Mouse (Mus musculus) intestine, embryonic 16.5 days (tissue): ENCODE measurements around the gene Larp1b. TPM values are rescaled to one million over a fixed set of nuclear protein-coding genes. Genes with fewer than 3 reads are reported as not detected.

Experiments
- ATAC-seq: fragments of 200-750 bp; cut with Nextera tagmentation; 2 replicates; pipeline ENCODE4 v1.8.0; 2017; ENCODE audit warnings: moderate TSS enrichment, moderate library complexity
- H3K27ac ChIP-seq: fragments of 300-500 bp; sonication (generic); 2 replicates; pipeline ENCODE4 v1.5.1; 2014; ENCODE audit warnings: mild to moderate bottlenecking, low read length
- H3K27me3 ChIP-seq: fragments of 300-500 bp; sonication (generic); replicated peaks from 2 replicates; pipeline ENCODE4 v1.6.1; 2014; ENCODE audit warnings: low read length, control low read depth, mixed read lengths; ENCODE audit not compliant: control insufficient read depth, insufficient read depth
- H3K36me3 ChIP-seq: fragments of 300-500 bp; sonication (generic); 2 replicates; pipeline ENCODE4 v1.6.1; 2014; ENCODE audit warnings: low read length, control low read depth; ENCODE audit not compliant: control insufficient read depth, insufficient read depth
- H3K4me1 ChIP-seq: fragments of 300-500 bp; sonication (generic); 2 replicates; pipeline ENCODE4 v1.6.1; 2014; ENCODE audit warnings: low read length, control low read depth, mixed read lengths; ENCODE audit not compliant: control insufficient read depth, insufficient read depth
- H3K4me2 ChIP-seq: fragments of 300-500 bp; sonication (generic); 2 replicates; pipeline ENCODE4 v1.6.1; 2014; ENCODE audit warnings: low read depth, low read length, control low read depth
- H3K4me3 ChIP-seq: fragments of 300-500 bp; sonication (generic); 2 replicates; pipeline ENCODE4 v1.5.1; 2014; ENCODE audit warnings: mild to moderate bottlenecking, low read length
- H3K9ac ChIP-seq: fragments of 300-500 bp; sonication (generic); 2 replicates; pipeline ENCODE4 v1.6.1; 2014; ENCODE audit warnings: low read depth, low read length
- H3K9me3 ChIP-seq: fragments of 300-500 bp; sonication (generic); 2 replicates; pipeline ENCODE4 v1.6.1; 2016; ENCODE audit warnings: low read length, control low read depth; ENCODE audit not compliant: control insufficient read depth
- WGBS: fragments of 180-500 bp; shearing (Covaris S2); extraction: QIAGEN DNeasy Blood & Tissue Kit; methylation state at CpG from one replicate; pipeline ENCODE4 v1.1.7; 2014; 5-methylcytosine and 5-hydroxymethylcytosine counted together
- polyA plus RNA-seq: library from polyadenylated mRNA; unstranded; fragments of >200 nt; fragmentation: Nextera tagmentation; extraction: Ambion mirVana; gene quantifications from 2 replicates; pipeline ENCODE4 v1.2.1, GENCODE M21; 2015

Gene Larp1b
- polyA plus RNA-seq, 1 experiment from 2014 or later: 13.1 TPM

DNA sequence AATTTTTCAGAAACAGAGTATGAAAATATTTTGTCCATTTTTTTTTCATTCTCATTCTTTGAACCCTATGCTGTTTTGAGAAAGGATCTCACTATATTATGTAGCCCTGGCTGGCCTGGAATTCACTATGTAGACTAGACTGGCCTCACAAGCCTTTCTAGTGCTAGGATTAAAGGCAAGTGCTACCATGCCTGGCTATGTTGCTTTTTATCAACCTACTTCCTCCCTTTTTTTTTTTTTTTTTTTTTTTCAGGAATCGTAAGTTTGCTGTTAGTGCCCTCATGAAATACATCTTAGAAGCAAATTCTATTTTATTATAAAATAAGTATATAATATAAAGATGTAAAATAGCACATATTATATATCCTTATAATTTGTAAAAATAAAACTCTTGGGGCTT, 5.2 kb downstream of the Larp1b start:
- H3K4me2 ChIP-seq: no peak overlapping the region
- no peaks in the 10 kb centered on the region for H3K9me3 ChIP-seq
- WGBS: 77% methylated on average over 1 of the region's 1 CpGs
- 0 out of 2 replicates have a peak, but pooled peaks cover 3% of the 10 kb centered on the region for H3K4me1 ChIP-seq
- H3K27ac ChIP-seq: no peak overlapping the region
- no peaks in the 10 kb centered on the region for H3K27me3 ChIP-seq
- H3K4me3 ChIP-seq: no peak overlapping the region
- H3K9ac ChIP-seq: no peak overlapping the region
- H3K36me3 ChIP-seq: no peaks in the 10 kb centered on the region
- no peak for ATAC-seq

DNA sequence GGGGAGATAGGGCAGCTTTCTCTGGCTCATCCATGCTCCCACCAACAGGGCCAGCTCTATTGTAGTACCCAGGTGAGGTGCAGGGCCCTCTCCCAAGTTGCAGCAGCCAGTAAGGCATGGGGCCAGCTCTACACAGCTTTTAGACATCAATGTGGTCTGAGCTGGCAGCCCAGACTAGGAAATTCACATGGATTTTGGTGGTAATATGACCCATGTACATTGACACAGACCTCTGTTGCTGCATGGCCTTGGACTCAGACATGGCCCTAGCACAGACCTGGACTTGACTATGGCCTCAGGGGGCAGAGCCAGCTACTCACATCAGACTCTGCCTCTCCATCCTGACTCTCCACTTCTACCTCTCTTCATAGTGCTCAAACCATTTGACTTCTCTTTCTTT, 9.2 kb downstream of the Larp1b start:
- ATAC-seq: no peak
- Histone ChIP-seq H3K4me3 (no peak overlapping the region), H3K4me2 (no peak overlapping the region), H3K9me3 (0 out of 2 replicates have a peak, but pooled peaks cover 4% of the 10 kb centered on the region), H3K27ac (no peak overlapping the region), H3K27me3 (no peaks in the 10 kb centered on the region), H3K9ac (no peak overlapping the region), H3K36me3 (no peaks in the 10 kb centered on the region), H3K4me1 (no peaks in the 10 kb centered on the region)

- Histone ChIP-seq H3K4me3 (no peak overlapping the region), H3K36me3 (no peaks in the 10 kb centered on the region)
These were observed 31.1 kb downstream of the Larp1b start for GRCm38 (mm10) chr3:40980758-40981157.

GRCm38 (mm10) chr3:40987539-40987938, 37.9 kb downstream of the Larp1b start:
- Histone ChIP-seq H3K4me1 (no peaks in the 10 kb centered on the region), H3K9ac (no peak overlapping the region), H3K36me3 (no peaks in the 10 kb centered on the region), H3K27me3 (no peaks in the 10 kb centered on the region), H3K4me3 (no peak overlapping the region), H3K27ac (no peak overlapping the region), H3K9me3 (no peaks in the 10 kb centered on the region), H3K4me2 (no peak overlapping the region)
- ATAC-seq: no peak
- 74% methylated on average over 5 of the region's 5 CpGs for WGBS

More at GRCm38 (mm10) chr3:40980758-40981157, 31.1 kb downstream of the Larp1b start:
- no peak for ATAC-seq
- Histone ChIP-seq H3K9me3 (no peaks in the 10 kb centered on the region), H3K4me2 (no peak overlapping the region), H3K4me1 (no peaks in the 10 kb centered on the region), H3K27ac (no peak overlapping the region), H3K9ac (no peak overlapping the region), H3K27me3 (no peaks in the 10 kb centered on the region)

- H3K4me1 ChIP-seq: no peaks in the 10 kb centered on the region
- H3K27me3 ChIP-seq: no peaks in the 10 kb centered on the region
- 77% methylated on average over 2 of the region's 2 CpGs for WGBS
- no peak overlapping the region for H3K4me2 ChIP-seq
- H3K27ac ChIP-seq: no peak overlapping the region
- ATAC-seq: no peak
- no peak overlapping the region for H3K4me3 ChIP-seq
- no peak overlapping the region for H3K9ac ChIP-seq
- no peaks in the 10 kb centered on the region for H3K36me3 ChIP-seq
- no peaks in the 10 kb centered on the region for H3K9me3 ChIP-seq
These were observed 39.1 kb downstream of the Larp1b start for GRCm38 (mm10) chr3:40988722-40989121.

DNA sequence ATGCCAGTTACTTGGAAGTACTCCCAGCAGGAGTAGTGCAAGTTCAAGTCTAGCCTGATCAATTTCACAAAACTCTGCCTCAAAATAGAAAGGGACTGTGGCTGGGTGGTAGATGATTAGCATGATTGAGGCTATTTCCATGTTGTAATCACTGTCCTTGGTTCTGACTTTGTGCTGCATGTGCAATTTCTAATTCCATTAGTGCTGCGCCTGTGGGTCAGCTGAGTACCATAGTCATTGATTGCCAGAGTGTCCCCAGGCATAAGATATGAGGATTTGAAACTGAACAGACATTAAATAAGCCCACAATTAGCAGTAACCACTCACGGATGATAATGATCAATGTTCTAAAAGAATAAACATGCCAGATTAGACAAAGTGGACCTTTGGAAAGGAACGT, 41.9 kb downstream of the Larp1b start:
- no peak overlapping the region for H3K4me3 ChIP-seq
- 42% methylated on average over 3 of the region's 3 CpGs for WGBS
- no peak for ATAC-seq

GRCm38 (mm10) chr3:40995161-40995560, 45.5 kb downstream of the Larp1b start:
- 55% methylated on average over 1 of the region's 1 CpGs for WGBS
- Histone ChIP-seq H3K9me3 (no peaks in the 10 kb centered on the region), H3K4me2 (no peak overlapping the region), H3K27me3 (no peaks in the 10 kb centered on the region), H3K36me3 (no peaks in the 10 kb centered on the region), H3K27ac (no peak overlapping the region), H3K9ac (no peak overlapping the region), H3K4me3 (no peak overlapping the region), H3K4me1 (peaks cover 3% of the 10 kb centered on the region; the same call in 1 of the 2 replicates)
- peak; percentile 71; the same call in 1 of the 2 replicates for ATAC-seq

More for the DNA sequence above, 41.9 kb downstream of the Larp1b start:
- H3K4me2 ChIP-seq: no peak overlapping the region
- no peaks in the 10 kb centered on the region for H3K27me3 ChIP-seq
- H3K9me3 ChIP-seq: no peaks in the 10 kb centered on the region
- H3K27ac ChIP-seq: no peak overlapping the region
- H3K4me1 ChIP-seq: peaks cover 3% of the 10 kb centered on the region; the same call in 1 of the 2 replicates
- H3K36me3 ChIP-seq: no peaks in the 10 kb centered on the region
- no peak overlapping the region for H3K9ac ChIP-seq

GRCm38 (mm10) chr3:41009315-41009714, 59.7 kb downstream of the Larp1b start:
- no peaks in the 10 kb centered on the region for H3K27me3 ChIP-seq
- ATAC-seq: no peak
- H3K4me1 ChIP-seq: no peaks in the 10 kb centered on the region
- H3K9me3 ChIP-seq: no peaks in the 10 kb centered on the region
- no peak overlapping the region for H3K27ac ChIP-seq
- H3K4me2 ChIP-seq: no peak overlapping the region
- 74% methylated on average over 8 of the region's 8 CpGs for WGBS
- no peak overlapping the region for H3K9ac ChIP-seq
- H3K4me3 ChIP-seq: no peak overlapping the region
- H3K36me3 ChIP-seq: no peaks in the 10 kb centered on the region

GRCm38 (mm10) chr3:41009990-41010389, 60.4 kb downstream of the Larp1b start:
- Histone ChIP-seq H3K27me3 (no peaks in the 10 kb centered on the region), H3K27ac (no peak overlapping the region), H3K4me1 (no peaks in the 10 kb centered on the region), H3K9me3 (no peaks in the 10 kb centered on the region), H3K36me3 (no peaks in the 10 kb centered on the region), H3K4me2 (no peak overlapping the region), H3K4me3 (no peak overlapping the region), H3K9ac (no peak overlapping the region)
- 95% methylated on average over 3 of the region's 3 CpGs for WGBS
- ATAC-seq: no peak

GRCm38 (mm10) chr3:41010701-41011100, 61.1 kb downstream of the Larp1b start:
- no peak overlapping the region for H3K9ac ChIP-seq
- ATAC-seq: no peak
- H3K4me2 ChIP-seq: no peak overlapping the region
- no peaks in the 10 kb centered on the region for H3K9me3 ChIP-seq
- H3K27ac ChIP-seq: no peak overlapping the region
- H3K4me3 ChIP-seq: no peak overlapping the region
- WGBS: 74% methylated on average over 6 of the region's 6 CpGs
- H3K4me1 ChIP-seq: no peaks in the 10 kb centered on the region
- H3K27me3 ChIP-seq: no peaks in the 10 kb centered on the region
- H3K36me3 ChIP-seq: no peaks in the 10 kb centered on the region
